Comparison of ENCODE assay signal across 8 mouse cellular contexts in the genomic region with DNA sequence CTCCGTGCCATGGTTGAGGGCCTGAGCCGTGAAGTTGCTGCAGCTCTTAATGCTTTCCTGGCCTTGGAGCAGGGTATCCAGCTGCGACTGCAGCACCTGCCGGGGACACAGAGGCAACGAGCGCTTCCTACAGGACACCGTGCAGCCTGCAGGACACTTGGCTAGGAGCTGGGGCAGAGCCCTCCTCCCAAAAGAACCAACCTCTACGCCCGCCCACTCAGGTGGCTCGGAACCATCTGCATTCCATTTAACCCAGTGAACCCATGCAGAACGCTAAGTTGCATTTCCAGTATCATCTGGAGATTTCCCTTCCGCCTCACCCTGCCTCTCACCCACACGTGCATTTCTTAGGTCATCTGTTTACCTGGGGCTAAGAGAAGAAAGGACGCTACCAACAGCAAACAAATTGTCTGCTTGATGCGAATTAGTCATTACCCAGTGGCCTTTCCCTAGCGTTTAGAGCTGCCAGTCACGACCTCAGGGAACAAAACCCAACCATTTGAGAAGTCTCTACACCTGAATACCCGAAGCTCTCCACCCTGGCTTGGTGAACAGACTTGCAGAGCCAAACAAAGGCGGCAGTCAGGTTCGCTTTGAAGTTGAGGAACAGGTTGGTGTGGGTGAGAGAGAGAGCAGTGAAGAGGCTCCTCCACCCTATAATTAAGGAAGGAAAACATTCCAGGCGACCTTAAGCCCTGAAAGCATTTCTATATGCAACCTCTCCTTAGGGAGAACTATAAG. TPM values are rescaled to one million over a fixed set of nuclear protein-coding genes. Genes with fewer than 3 reads are reported as not detected.
DNase-seq lines count a peak whose midpoint lies in the region; ATAC-seq lines count a peak whose summit lies in the region.
"Had no signal": no experiment of that assay in that cellular context is flagged by ENCODE, and none has a peak within 500 bp of the region (broad histone marks: within the 10 kb centered on the region; RNA-seq: fewer than 3 reads in every experiment).

No protein-coding gene starts in this region.

- WGBS in limb, embryonic 10.5 days: 40% methylated on average over 21 of the region's 21 CpGs
- WGBS in neural tube, embryonic 14.5 days: 50% methylated on average over 21 of the region's 21 CpGs

- peaks cover 39% of the 10 kb centered on the region for H3K27me3 ChIP-seq in limb, embryonic 10.5 days (ENCODE audit: low read depth, poor library complexity, severe bottlenecking)
- no peaks in the 10 kb centered on the region for H3K27me3 ChIP-seq in neural tube, embryonic 14.5 days (ENCODE audit: control insufficient read depth, insufficient read depth, low read length)

- no peak overlapping the region for H3K27ac ChIP-seq in limb, embryonic 10.5 days
- H3K27ac ChIP-seq in neural tube, embryonic 14.5 days (ENCODE audit: low read depth, low read length): no peak overlapping the region

- H3K4me3 ChIP-seq in limb, embryonic 10.5 days: peak overlapping the region; percentile 48
- no peak overlapping the region for H3K4me3 ChIP-seq in neural tube, embryonic 14.5 days (ENCODE audit: low read depth, low read length)
- H3K4me3 ChIP-seq: myocyte had no signal

- H3K9ac ChIP-seq in neural tube, embryonic 14.5 days (replicated peaks; ENCODE audit: low read depth, low read length): no peak overlapping the region

- H3K9me3 ChIP-seq in limb, embryonic 10.5 days (replicated peaks): no peaks in the 10 kb centered on the region
- no peaks in the 10 kb centered on the region for H3K9me3 ChIP-seq in neural tube, embryonic 14.5 days (ENCODE audit: control insufficient read depth, low read length)

- ATAC-seq in neural tube, embryonic 14.5 days (ENCODE audit: low read depth): peak; percentile 25; the same call in 1 of the 2 replicates
- no peak for ATAC-seq in activated CD4-positive, CD25-positive, alpha-beta regulatory T cell, adult 4 months
- ATAC-seq in erythroblast, adult 5-6 weeks (replicated peaks; ENCODE audit: low FRiP score, poor library complexity, severe bottlenecking): no peak

- DNase-seq in urinary bladder, adult 18-20 months (ENCODE audit: low spot score in 2 of 2): peak; percentile 36 to 37
- no peak for DNase-seq in urinary bladder, postnatal 4 days (ENCODE audit: low spot score in 2 of 2)
- DNase-seq in gonadal fat pad, adult 2 months (ENCODE audit: low read depth): peak; percentile 81
- DNase-seq in limb, embryonic 10.5 days (ENCODE audit: low spot score): peak; percentile 49

- peaks cover 5% of the 10 kb centered on the region; the same call in 1 of the 2 replicates for H3K36me3 ChIP-seq in limb, embryonic 10.5 days
- H3K36me3 ChIP-seq in neural tube, embryonic 14.5 days (ENCODE audit: control insufficient read depth, insufficient read depth, low read length): peaks cover 18% of the 10 kb centered on the region

- H3K4me2 ChIP-seq in neural tube, embryonic 14.5 days (ENCODE audit: low read depth, low read length): no peak overlapping the region

- peaks cover 20% of the 10 kb centered on the region for H3K4me1 ChIP-seq in limb, embryonic 10.5 days
- H3K4me1 ChIP-seq in neural tube, embryonic 14.5 days (ENCODE audit: control insufficient read depth, insufficient read depth, low read length): peaks cover 7% of the 10 kb centered on the region; the same call in 1 of the 2 replicates

RNA-seq across cellular contexts. Expression of gene Gm6525, which starts 17.4 kb away (rescaled TPM):
- not detected in 2 replicates for polyA plus RNA-seq in gonadal fat pad, adult 2 months (2012; rRNA removed)
- polyA plus RNA-seq in limb, embryonic 10.5 days (2016; fragmentation: Nextera tagmentation; extraction: Ambion mirVana): 0.58 and 0.60 TPM in 2 replicates
- polyA plus RNA-seq in neural tube, embryonic 14.5 days (2014; fragmentation: Nextera tagmentation; extraction: Ambion mirVana): 3.6 and 4.6 TPM in 2 replicates
- polyA plus RNA-seq in activated CD4-positive, CD25-positive, alpha-beta regulatory T cell, adult 4 months (2017; shearing (Covaris generic)): not detected
- not detected in 2 replicates for total RNA-seq in erythroblast, adult 5-6 weeks (2015; ENCODE audit: low replicate concordance)
- total RNA-seq in erythroblast, adult 5-6 weeks (2017; ENCODE audit: low replicate concordance): not detected in 2 replicates

RNA-seq across cellular contexts. Expression of gene Mnd1, which starts 35.7 kb away (rescaled TPM):
- polyA plus RNA-seq in gonadal fat pad, adult 2 months (2012; rRNA removed): 0.65 and 0.75 TPM in 2 replicates
- 17.4 and 21.0 TPM in 2 replicates for polyA plus RNA-seq in limb, embryonic 10.5 days (2016; fragmentation: Nextera tagmentation; extraction: Ambion mirVana)
- polyA plus RNA-seq in neural tube, embryonic 14.5 days (2014; fragmentation: Nextera tagmentation; extraction: Ambion mirVana): 0.95 and 1.2 TPM in 2 replicates
- 1 to 10 TPM; 1.7 to 3.8 TPM for polyA plus RNA-seq in activated CD4-positive, CD25-positive, alpha-beta regulatory T cell, adult 4 months (2017; shearing (Covaris generic))
- total RNA-seq in erythroblast, adult 5-6 weeks (2015; ENCODE audit: low replicate concordance): 8.2 TPM in 1 of 2 replicates, not detected in the other
- 3.7 and 7.5 TPM in 2 replicates for total RNA-seq in erythroblast, adult 5-6 weeks (2017; ENCODE audit: low replicate concordance)

Comparison
In these comparisons a context has a peak if more than half of its experiments do, and no peak if none do; other contexts are left out.
1. DNase-seq: peak in urinary bladder, adult 18-20 months (2 of 2), gonadal fat pad, adult 2 months (single experiment) and limb, embryonic 10.5 days (single experiment); none in urinary bladder, postnatal 4 days (0 of 2).